Mouse (Mus musculus) regulatory T cell (primary cell): ENCODE results near the gene Shank2.

Experiments used
- in situ Hi-C: fragments of 300-600 bp; cut with MboI, MseI; formaldehyde crosslinking; loops from one replicate; pipeline ENCODE4 v1.15.1; 2025; ENCODE audit warnings: high pct_unique_total_duplicates

Gene Shank2

GRCm38 (mm10) chr7:144106352-144107011 lies 104.8 kb downstream of the Shank2 start:
- in situ Hi-C loops, result no loop called here

- in situ Hi-C loops, result no loop called here
These were observed 106.4 kb downstream of the Shank2 start for GRCm38 (mm10) chr7:144108141-144108540.

- in situ Hi-C loops, result no loop called here
These were observed 109.4 kb downstream of the Shank2 start for GRCm38 (mm10) chr7:144111026-144111604.

GRCm38 (mm10) chr7:144111981-144112380 lies 110.3 kb downstream of the Shank2 start:
- in situ Hi-C loops, result no loop called here

- in situ Hi-C loops, result no loop called here
These were observed 112.5 kb downstream of the Shank2 start for GRCm38 (mm10) chr7:144114230-144114629.

GRCm38 (mm10) chr7:144119562-144119961 lies 117.8 kb downstream of the Shank2 start:
- in situ Hi-C loops, result no loop called here

GRCm38 (mm10) chr7:144132699-144133387 lies 131.1 kb downstream of the Shank2 start:
- in situ Hi-C loops, result no loop called here

- in situ Hi-C loops, result no loop called here
These were observed 131.8 kb downstream of the Shank2 start for GRCm38 (mm10) chr7:144133388-144133998.

- in situ Hi-C loops, result no loop called here
These were observed 133.0 kb downstream of the Shank2 start for GRCm38 (mm10) chr7:144134699-144135098.

- in situ Hi-C loops, result no loop called here
These were observed 136.1 kb downstream of the Shank2 start for GRCm38 (mm10) chr7:144137827-144138226.

- in situ Hi-C loops, result no loop called here
These were observed 136.7 kb downstream of the Shank2 start for GRCm38 (mm10) chr7:144138476-144138875.

- in situ Hi-C loops, result no loop called here
These were observed 138.0 kb downstream of the Shank2 start for GRCm38 (mm10) chr7:144139691-144140090.

GRCm38 (mm10) chr7:144140470-144140869 lies 138.7 kb downstream of the Shank2 start:
- in situ Hi-C loops, result no loop called here

GRCm38 (mm10) chr7:144142036-144142435 lies 140.3 kb downstream of the Shank2 start:
- in situ Hi-C loops, result no loop called here

GRCm38 (mm10) chr7:144143941-144144340 lies 142.2 kb downstream of the Shank2 start:
- in situ Hi-C loops, result no loop called here

GRCm38 (mm10) chr7:144148111-144148510 lies 146.4 kb downstream of the Shank2 start:
- in situ Hi-C loops, result no loop called here

- in situ Hi-C loops, result no loop called here
These were observed 151.4 kb downstream of the Shank2 start for GRCm38 (mm10) chr7:144153124-144153523.

- in situ Hi-C loops, result no loop called here
These were observed 152.0 kb downstream of the Shank2 start for GRCm38 (mm10) chr7:144153682-144154081.

- in situ Hi-C loops, result no loop called here
These were observed 156.2 kb downstream of the Shank2 start for GRCm38 (mm10) chr7:144157936-144158335.

GRCm38 (mm10) chr7:144159556-144159955 lies 157.8 kb downstream of the Shank2 start:
- in situ Hi-C loops, result no loop called here

- in situ Hi-C loops, result no loop called here
These were observed 158.3 kb downstream of the Shank2 start for GRCm38 (mm10) chr7:144160066-144160465.

- in situ Hi-C loops, result no loop called here
These were observed 159.0 kb downstream of the Shank2 start for GRCm38 (mm10) chr7:144160646-144161249.
